Mouse (Mus musculus) frontal cortex, postnatal 36 days (tissue): ENCODE data around the gene Fcna.

Source experiments
- DNase-seq, 2 experiments: peaks; one replicate each; pipeline ENCODE4 v3.0.0; 2022; ENCODE audit warnings: low spot score in 2 of 2

The Fcna gene

GRCm38 (mm10) chr2:25627811-25628210, at the start of gene Fcna:
TSS of gene Fcna (minus strand) at chr2:25628030.
- DNase-seq = no peak

GRCm38 (mm10) chr2:25676486-25676885, 48.7 kb upstream of the Fcna start, which contains the start of gene Lcn6:
TSS of gene Lcn6 (plus strand) at chr2:25676786.
- no peak for DNase-seq

DNA sequence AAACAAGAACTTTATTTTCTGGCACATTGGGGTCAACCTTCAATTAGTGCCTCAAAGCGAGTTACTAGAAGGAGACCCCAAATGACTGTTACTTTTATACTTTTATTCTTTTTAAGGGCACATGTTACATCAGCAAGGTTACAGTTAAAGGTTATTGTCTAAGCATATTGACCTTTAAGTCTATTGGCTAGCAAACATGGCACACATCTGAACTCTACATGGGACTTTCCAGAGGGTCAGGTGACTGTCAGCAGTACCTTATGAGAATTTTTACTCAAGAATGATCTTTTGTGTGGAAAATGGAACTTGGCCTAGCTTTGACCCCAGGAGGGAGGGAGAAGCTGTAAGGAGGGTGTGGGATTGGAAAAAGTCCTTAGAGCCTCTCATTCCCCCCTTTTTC, 38.7 kb upstream of the Fcna start:
- no peak for DNase-seq

DNA sequence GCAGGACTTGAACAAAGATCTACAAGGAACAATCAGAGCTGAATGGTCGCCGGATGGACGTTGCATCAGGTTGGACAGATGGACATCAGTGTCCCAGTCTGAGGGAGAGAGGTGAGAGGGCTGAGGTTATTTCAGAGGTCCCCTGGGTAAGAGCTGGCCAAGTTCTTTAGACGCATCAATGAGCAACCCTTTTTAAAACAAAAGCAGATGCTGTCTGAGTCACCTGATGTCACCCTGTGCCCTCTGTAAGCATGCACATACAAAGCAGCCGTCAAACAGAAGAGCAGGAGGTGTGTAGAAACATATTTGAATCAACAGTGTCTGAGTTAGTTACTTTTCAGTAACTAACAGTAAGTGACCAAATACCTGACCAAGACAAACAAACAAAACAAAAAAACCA, 36.3 kb upstream of the Fcna start:
- no peak for DNase-seq

DNA sequence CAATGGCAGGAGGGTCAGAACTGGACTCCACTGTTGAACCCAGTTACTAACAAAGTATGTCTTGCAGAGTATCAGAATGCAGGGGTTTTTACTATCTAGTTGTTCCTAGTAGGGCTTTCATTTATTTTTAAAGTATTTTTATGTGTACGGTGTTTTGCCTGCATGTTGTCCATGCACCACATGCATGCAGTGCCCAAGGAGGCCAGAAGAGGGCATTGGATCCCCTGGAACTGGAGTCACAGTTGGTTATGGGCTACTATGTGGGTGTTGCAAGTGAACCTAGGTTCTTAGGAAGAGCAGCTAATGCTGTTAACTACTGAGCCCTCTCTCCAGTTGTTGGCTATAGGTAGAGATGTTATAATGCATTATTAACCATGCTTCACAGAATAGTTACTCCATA, 35.7 kb upstream of the Fcna start:
- peak; percentile 19 to 35 for DNase-seq

DNA sequence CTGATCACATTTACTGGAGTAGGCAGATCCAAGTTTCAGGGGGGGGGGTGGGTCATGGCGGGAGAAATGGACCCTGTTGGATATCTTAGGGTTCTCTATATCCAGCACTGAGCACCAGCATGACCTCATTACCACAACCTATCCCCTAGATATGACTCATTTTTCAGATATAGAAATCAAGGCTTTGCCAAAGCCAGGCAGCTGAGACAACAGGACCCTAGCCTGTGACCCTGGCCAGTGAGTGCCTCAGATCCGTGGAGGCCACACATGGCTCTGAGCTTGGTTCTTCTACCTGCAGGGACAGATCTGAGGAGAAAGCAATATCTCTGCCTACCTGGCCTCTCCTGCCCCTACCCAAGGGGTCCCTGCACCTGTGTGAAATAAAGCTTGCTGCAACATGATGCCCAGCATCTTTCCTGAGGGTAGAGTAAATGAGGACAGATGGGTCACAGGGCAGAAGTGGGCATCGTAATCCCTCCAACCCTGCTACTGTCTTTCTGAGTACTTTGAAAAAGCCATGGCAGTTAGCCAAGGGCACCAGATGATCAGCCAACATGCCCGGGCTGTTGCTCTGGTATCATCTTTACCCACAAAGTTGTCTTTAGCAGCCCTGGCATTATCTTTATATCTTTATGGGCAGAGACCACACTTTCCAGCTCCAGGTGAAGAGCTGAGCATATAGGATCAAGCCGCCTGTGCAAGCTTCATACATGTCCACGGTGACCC, 33.6 kb upstream of the Fcna start:
- no peak for DNase-seq

DNA sequence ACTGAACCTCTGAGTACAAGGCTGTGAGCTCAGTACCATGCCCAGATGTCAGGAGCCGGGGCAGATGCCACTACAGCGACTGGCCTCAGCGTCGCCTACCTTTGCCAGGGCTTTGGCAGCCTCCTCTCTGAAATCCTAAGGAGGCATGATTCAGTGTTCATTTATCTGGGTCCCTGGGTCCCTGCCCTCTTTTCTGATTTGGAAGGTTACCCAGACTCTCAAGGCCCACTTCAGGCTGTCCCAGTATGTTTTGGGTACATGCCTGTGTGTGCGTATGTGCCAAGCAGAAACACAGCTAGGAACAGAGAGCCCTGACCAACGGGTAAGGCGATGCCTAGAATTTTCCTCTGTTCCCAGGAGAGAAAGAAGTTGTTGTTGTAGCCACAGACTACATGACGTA, 32.4 kb upstream of the Fcna start:
- DNase-seq = no peak

GRCm38 (mm10) chr2:25657652-25658051, 29.8 kb upstream of the Fcna start, which contains the start of gene Lcn5:
TSS of gene Lcn5 (plus strand) at chr2:25657952.
- DNase-seq = no peak

DNA sequence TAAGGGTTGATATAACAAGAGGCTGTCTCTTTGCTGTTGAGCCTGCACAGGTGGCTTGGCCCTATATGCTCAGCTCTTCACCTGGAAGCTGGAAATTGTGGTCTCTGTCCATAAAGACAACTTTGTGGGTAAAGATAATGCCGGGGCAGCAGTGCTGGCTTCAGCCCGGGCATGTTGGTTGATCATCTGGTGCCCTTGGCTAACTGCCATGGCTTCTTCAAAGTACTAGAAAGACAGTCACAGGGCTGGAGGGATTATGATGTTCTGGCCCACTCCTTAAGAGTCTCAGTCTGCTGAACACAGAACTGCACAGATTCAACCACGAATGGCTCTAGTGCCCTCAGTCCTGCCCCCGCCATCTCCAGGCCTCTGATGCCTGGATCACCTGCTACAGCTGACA, 29.4 kb upstream of the Fcna start:
- DNase-seq = no peak

GRCm38 (mm10) chr2:25656691-25657090, 28.9 kb upstream of the Fcna start:
- peak; percentile 4 to 35 for DNase-seq

DNA sequence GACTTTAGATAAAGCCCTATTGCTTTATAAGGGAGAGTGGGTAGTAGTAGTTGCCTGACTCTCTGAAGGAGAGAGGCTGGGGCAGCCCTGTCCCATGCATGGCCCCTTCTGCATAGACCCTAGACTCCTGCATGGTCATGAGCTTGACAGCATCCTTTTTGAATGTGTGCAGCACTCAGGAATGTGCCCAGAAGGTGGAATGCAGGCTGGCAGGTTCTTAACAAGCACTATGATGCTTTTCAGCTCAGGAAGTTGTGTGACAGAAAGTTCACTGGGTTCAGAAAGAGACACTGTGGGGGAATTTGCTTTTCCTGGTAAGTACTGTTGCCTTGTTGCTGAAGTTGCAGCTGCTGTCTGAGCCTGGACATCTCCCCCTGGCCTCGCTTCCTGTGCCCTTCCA, 26.7 kb upstream of the Fcna start:
- DNase-seq = no peak

GRCm38 (mm10) chr2:25652902-25653301, 25.1 kb upstream of the Fcna start, which contains the start of gene Lcn8:
TSS of gene Lcn8 (plus strand) at chr2:25653120.
- DNase-seq = no peak

DNA sequence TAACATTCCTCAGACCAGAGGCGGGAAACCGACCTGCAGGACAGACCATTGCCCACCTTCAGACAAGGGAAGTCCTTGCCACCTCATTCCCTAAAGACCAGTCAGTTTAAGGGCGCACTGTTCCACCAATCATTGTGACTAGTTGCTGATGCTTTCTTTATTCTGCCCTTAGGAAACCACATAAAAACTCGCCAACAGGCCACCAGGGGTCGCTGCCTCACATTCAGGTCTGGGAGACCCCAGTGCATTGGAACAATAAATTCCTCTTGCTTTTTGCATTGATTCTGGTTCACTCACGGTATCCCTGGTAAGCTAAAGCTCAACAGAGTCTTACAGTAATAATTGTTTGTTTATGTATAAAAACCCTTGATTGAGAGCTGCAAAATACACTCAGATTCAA, 12.1 kb upstream of the Fcna start:
- DNase-seq = peak; percentile 17 to 26

DNA sequence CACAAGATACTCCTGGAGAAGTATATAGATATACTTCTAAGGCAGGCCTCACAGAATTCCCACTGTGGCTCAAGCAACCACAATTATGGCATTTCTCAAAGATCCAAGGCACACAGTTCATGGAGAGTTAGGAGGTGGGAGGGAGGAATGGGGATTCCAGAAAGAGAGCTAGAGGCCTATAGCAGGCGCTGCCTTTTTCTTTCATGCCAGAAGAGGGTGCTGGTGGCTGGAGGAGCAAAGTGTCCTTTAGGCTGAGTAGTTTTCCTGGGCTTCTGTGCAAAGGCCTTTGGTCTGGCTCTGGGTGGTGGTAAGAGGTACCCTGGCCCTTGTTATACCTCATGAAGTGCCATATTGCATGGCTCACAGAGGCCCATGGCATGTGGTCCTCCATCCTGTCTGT, 6.2 kb upstream of the Fcna start:
- DNase-seq = no peak

DNA sequence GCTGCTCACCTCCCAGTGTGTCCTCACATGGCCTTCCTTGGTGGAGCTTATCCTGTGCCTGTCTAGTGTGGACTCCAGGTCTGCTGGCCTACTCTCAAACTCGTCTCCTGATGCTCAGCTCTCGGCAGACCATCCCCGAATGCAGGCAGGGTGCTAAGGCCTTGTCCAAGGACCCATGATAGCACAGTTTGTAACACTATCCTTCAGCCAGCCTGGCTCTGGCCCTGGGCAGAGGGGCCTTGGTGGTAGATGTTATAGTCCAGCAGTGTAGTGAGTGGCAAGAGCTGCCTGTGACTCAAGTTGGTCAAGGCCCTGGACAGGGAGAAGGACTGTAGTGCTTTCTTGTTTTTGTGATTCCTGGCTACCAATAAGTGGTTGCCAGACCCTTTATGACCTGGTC, 5.8 kb upstream of the Fcna start:
- DNase-seq = no peak

DNA sequence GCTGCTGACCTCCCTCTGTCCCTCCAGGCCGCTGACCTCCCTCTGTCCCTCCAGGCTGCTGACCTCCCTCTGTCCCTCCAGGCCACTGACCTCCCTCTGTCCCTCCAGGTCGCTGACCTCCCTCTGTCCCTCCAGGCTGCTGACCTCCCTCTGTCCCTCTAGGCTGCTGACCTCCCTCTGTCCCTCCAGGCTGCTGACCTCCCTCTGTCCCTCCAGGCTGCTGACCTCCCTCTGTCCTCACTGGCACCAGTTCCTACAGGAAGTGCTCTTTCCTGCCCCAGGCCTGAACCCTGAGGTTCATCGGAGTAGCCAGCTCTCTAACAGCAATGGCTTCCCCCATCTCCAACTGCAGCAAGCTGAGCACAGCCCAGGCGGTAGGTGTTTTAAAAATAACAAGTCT, 908 bp upstream of the Fcna start:
- no peak for DNase-seq

- no peak for DNase-seq
These were observed 1.8 kb downstream of the Fcna start for GRCm38 (mm10) chr2:25625986-25626385.

DNA sequence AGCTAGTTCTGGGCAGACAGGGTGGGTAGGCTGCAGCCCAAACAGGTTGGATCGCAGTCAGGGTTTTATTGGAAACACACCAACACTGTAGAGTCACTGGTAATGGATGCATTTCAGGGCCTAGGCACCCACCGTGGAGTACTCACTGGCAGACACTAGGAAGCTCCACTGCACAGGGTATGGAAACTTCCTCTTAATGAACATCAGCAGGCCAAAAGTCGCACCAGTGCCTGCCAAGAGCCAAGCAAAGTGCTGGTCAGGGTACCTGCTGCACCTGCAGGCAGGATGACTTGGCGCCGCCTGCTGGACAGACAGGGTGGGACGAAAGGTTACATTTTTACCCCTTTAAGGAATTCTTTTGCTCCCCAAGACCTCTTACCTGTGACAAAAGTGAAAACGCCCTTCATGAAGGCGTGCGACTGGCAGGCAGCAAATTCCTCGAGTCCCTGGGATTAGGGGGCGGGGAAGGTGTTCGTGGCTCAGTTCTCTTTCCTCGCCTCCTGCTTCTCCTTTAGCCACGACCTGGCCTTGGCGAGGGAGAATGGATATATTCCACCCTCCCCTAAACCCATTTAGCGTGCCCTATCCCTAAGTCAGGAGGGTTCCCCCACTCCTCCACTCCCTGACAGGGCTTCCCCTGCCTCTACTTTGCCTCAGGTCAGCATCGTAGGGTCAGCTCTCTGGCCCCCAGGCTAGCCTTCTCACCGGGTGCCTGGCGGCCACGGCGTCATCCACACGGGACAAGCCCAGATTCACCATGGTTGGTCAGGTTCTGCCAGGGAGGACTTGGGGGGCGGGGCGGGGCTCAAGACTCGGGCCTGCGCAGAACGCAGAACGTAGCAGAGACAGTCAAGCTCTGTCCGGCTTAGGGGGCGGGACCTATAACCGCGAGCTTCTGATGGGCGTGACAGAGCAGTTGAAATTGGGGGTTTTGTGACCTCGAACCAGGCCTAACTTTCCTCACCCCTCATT, 6.3 kb downstream of the Fcna start, which contains the start of gene Tmem141:
Gene Tmem141, minus strand, starts transcription at position 777 of the 972 bp plus-strand sequence.
- DNase-seq = peak; percentile 84 to 88

DNA sequence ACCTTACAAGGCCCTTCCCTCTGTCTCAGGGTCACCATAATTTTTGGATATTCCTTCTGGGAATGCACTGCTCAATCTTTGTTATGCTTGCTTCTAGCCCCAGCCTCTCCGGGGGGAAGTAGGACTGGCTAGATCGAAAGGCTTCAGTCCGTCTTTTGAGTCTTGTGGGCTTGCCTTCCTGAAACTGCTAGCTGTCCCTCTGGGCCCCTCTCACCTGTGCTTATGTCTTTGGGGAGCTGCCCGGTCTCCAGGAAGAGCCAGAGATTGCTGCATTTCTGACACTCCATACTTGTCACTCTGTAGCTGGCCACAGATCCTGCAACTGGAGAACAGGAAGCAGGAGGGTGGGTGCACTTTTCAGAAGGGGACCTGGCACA, 7.0 kb downstream of the Fcna start:
- no peak for DNase-seq

DNA sequence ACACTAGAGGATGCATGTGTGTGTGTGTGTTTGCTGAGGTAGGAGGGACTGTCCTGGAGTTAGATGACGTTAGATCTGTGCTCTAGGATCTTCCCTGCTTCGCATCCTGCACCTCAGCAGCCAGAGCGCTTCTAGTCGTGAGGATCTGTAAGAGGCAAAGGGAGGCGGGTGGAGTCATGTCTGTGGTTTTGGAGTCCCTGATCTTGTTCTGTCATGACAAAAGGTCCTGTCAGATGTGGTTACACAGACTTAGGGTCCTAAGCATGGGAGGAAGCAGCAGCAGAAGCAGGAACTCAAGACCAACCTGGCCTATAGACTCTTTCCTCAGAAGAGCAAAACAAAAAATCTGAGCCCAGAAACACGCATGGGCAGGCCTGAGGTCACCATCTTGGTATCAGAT, 7.4 kb downstream of the Fcna start:
- no peak for DNase-seq

GRCm38 (mm10) chr2:25617578-25617977, 10.3 kb downstream of the Fcna start, which contains the start of gene Ccdc183:
TSS of gene Ccdc183 (minus strand) at chr2:25617678.
- DNase-seq = no peak

DNA sequence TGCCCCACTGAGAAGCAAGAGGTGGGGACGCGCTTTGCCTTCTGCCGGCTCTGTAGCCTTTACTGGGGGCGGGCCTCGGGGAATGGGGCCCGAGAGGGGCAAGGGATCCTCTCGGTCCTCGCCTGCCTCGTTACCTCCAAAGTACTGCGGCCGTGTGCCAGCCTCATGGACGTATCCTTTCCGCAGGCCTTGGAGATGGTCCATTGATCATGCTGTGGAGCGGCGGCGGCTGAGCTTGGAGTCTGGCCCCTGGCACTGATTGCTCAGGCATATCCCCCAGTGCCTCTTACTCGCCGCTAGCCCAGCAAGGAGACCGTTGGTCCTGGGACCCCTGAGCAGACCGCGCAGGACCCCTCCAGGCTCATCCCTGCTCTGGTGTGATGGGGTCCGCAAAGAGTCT, 11.4 kb downstream of the Fcna start:
- DNase-seq = no peak

GRCm38 (mm10) chr2:25608671-25609070, 19.2 kb downstream of the Fcna start:
- no peak for DNase-seq
